Mouse (Mus musculus) kidney, postnatal 36 days (tissue): ENCODE data around the gene Pak2.
"Not testable (repeated sequence)": the region's sequence is repeated elsewhere in the genome, so short reads cannot be mapped to it uniquely, and the experiment has no call there.

ENCODE experiments used
- DNase-seq, 2 experiments: peaks; one replicate each; pipeline ENCODE4 v3.0.0; 2021 to 2022; ENCODE audit warnings: mixed read lengths in 2 of 2

Pak2 gene

DNA sequence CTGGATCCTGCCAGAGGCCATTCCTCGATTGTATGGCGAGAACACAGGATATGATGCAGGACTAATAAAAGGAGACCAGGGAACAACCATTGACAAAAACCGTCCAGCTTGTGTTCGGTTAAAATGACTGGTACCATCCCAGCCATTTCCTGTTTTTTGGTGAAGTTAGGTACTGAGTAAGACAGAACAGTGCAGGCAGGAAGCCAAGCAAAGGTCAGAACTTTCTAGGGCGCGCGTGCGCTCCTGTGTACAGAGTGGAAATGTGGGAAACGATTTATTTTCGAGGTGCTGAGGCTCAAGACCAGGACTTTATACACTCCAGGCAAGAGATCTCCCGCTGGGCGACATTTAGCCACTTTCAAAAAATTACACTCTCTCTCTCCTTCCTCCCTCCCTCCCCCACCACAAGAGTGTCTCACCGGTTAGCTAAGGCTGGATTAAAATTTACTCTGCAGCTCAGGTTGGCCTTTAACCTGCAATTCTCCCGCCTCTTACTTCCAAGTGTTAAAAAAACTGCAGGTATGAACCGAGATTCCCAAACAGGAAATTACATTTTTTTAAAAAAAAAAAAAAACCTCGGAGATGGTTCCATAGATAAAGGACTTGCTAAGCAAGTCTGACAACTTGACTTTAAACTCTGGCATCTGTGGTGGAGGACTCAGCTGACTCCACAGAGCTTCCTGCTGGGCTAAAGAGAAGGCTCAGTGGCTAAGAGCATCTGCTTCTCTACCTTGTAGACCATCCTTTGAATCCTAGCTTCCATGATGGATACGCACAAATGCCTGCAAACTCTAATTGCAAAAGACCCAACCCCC is 8.7 kb upstream of the Pak2 start:
- peak; percentile 87 to 88 for DNase-seq

- peak in 1 of 2 experiments; percentile 42 for DNase-seq
Measured at GRCm38 (mm10) chr16:32078408-32078990, 643 bp downstream of the Pak2 start.

GRCm38 (mm10) chr16:32077648-32078407 is 1.3 kb downstream of the Pak2 start:
- peak in 1 of 2 experiments; percentile 13 for DNase-seq

- no peak for DNase-seq
Measured at GRCm38 (mm10) chr16:32076406-32076805, 2.7 kb downstream of the Pak2 start.

- DNase-seq: no peak
Measured at GRCm38 (mm10) chr16:32075762-32076161, 3.4 kb downstream of the Pak2 start.

GRCm38 (mm10) chr16:32070070-32070469 is 9.1 kb downstream of the Pak2 start:
- not testable (repeated sequence) for DNase-seq

DNA sequence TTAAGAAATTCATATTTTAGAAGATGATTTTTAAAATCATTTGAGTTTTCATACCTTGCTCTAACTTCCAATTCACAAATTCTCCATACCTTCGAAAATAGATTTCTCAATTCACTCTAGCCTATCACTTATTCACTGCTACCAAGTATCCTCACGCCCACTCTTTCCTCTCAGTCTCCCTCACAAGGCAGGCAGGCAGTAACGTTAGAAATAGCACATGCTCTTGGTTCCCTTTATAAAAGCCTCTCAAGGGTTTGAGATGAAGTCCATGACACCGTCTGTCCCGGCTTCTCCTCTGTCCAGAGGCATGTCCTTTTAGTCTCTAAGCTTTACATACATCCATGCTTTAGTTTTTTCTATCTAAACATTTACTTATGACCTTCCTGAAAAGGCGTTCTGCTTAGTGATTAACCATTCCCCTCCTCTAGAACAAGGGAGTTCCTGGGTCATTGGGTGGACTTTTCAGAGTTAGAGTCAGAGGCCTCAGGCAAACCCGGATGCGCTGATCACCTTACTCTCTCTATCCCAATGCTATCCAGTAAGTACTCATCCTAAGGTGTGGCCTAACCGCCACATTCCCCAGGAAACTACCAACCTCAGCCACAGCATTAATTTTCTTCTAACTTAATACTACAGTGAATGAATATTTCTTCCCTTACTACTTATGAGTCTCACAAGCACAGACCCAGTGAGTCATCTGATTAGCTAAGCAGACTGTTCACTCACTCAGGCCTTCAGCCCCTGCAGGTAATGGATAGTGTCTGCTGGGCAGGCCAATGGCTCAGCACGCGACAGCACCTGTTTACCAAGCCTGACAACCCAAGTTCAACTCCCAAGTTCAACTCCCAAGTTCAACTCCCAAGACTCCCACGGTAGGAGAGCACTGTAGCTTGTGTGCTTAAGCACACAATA is 10.5 kb downstream of the Pak2 start:
- peak; percentile 22 to 30 for DNase-seq

DNA sequence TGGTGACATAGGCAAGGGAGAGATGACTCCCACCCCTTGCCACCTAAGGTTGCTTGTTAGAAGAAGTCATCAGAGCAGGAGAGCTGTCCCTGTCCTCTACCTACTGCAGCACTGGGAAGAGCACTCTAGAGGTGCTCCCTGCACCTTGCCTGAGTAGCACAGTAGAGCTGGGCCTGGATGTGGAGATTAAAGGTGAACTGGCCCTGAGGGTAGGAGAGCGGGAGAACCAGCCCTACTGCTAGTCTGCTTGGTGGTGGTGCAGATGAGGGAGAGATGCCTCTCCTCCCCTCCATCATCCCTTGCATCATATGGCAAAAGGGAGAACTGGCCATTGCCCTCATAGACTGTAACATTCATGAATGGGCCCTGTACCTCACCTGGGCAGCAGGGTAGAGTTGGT is 12.2 kb downstream of the Pak2 start:
- no peak for DNase-seq

- no peak for DNase-seq
Measured at GRCm38 (mm10) chr16:32063900-32064299, 15.2 kb downstream of the Pak2 start.

GRCm38 (mm10) chr16:32062226-32062625 is 16.9 kb downstream of the Pak2 start:
- no peak for DNase-seq

DNA sequence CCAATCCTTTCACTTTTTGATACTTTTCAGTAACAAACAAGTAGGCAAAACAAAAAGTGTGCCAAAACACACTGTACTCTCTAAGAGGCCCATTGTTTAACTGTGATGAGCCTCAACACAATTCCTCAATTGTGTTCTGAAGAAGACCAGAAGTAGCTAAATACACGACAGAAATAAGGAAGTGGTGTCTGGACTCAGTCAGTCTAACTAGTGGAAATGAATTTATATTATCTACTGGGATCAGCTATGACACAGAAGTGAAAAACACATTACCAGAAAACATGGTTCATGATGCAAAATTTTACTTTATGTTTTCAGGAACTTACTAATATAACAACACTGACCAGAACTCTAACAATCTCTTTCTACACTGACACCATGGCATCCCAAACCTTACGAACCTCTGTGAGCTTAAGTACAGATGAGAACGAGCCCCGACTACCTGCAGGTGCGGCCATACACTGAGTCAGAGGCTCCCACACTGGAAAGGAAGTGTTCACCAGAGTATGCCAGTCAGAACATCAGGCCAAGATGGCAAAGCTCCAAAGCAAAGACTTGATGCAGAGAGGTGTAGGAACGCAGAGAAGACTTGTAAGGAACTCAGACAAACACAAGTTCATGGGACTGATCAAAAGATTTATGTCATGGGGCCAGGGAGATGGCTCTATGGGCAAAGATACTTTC is 19.2 kb downstream of the Pak2 start:
- DNase-seq: no peak

DNA sequence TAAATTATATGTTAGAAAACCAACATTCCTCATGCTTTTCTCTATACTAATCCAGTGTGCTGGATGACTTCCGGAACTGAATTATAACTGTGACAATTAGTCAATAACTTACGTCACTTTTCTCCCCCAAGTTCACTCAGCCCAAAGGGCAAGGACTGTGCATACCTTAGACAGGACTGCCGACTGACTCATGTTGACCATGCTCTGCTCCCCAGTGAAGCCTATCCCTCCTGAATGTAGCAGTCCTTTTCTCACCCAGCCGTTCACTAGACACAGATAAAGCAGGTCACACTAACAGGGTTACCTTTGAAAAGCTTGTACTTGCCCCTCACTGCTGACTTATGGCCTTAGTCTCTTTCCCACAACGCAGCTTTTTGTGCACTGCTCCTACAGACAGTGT is 20.3 kb downstream of the Pak2 start:
- no peak for DNase-seq

GRCm38 (mm10) chr16:32042367-32042766 is 36.8 kb downstream of the Pak2 start:
- no peak for DNase-seq

- DNase-seq: no peak
Measured at GRCm38 (mm10) chr16:32019678-32020077, 59.5 kb downstream of the Pak2 start.

DNA sequence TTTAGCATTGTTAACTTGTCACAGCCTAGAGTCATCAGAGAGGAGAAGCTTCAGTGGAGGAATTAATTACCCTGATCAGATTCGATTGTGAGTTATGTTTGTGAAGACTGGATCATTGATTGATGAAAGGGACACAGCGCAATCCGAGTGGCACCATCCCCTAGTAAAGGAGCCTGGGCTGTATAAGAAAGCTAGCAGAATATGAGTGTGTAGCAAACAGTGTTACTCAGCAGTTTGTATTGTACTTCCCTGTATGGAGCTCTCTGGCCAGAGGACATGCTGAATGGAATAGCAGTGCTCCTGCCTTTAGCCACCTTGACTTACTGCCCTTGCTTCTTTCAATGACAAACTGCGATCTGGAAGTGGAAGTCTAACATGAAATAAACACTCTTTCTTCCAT is 68.8 kb downstream of the Pak2 start:
- DNase-seq: no peak

GRCm38 (mm10) chr16:32009913-32010312 is 69.2 kb downstream of the Pak2 start:
- peak; percentile 39 to 44 for DNase-seq

DNA sequence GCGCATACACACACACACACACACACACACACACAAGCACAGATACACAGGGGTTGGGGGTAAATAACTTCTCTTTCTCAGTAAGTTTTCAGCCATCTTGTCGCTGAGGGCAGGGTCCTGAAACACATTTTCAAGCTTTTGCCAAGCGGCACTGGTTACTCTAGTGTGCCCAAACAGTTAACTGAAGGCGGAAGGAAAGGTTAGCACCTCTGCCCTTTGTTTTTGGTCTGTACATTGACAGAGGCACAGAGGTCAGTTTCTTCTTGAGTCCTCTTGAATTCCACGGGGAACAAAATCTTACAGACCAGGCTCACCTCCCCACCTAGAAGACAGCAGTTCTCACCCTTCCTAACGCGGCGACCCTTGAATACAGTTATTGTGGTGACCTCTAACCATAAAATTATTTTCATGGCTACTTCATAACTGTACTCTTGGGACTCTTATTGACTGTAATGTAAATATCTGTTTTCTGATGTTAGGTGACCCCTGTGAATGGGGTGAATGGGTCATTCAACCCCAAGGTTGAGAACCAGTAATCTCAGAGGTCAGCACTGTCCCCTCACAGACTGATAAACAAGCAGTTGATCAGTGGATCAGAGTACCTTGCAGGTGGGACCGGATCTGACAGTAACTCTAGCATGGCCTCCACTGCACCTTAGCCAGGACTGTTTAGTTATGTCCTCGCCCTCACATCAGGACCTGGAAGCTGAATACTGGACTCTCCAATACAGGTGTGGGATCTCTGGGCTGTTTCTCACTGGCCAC is 70.4 kb downstream of the Pak2 start:
- DNase-seq: no peak

DNA sequence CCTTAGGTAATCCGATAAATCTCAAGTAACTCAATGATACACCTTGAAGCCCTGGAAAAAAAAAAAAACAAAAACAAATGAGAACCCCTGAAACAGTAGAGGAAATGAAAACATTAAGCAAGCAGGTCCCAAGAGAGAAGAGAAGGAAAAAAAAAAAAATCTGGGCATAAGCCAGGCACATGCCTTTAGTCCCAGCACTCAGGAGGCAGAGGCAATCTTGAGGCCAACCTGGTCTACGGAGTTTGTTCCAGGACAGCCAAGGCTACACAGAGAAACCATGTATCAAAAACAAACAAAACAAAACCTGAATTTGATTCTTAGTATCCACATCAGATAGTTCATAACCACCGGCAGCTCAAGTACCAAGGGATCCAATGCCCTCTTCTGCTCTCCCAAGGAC is 74.4 kb downstream of the Pak2 start:
- DNase-seq: no peak

DNA sequence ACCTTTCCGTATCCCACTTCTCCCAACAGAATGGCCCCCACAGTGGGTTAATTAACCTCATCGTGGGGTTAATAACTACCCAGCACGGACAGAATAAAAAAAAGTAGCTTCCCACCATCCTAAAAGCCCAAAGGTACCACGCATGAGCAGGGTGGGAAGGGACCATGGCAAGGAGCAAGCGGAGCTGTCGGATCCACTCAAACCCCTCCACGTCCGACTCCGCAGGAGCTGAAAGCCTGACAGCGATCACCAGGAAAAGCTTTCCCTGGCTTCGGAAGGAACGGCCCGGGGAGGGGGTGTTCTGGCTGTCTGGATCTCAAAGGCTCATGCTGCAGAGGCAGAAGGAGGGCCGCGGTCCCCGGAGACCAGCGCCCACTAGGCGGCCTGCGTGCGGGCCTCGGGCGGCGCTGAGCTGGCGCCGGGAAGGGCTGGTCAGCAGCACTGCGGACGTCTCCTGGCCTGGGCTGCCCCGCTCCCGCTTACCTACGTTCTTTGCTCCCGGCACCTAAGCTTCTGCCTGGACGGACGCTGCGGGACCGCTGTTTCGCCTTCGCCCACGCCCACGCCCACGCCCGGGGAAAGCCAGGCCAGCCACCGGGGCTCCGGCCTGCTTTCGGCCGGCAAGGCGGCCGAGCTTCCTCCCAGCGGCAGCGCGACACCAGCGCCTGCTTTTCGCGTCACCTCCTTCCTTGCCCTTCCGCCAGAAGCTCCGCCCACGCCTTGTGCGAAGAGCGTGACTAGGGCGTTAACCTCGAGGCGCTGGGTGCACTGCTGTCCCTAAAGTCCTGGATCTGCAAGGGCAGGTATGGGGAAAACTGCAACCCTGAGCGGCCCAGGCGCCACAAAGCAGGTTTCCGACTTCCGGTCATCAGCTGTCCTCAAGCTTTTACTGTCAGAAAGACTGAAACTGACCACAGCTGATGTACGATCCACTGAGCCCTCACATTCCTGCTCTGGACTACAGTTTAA is 76.3 kb downstream of the Pak2 start, which contains the start of gene Senp5:
Senp5 (minus strand) TSS at position 779 of the 969 bp plus-strand sequence.
- DNase-seq: peak; percentile 96

- DNase-seq: peak; percentile 9 to 55
Measured at GRCm38 (mm10) chr16:31996371-31996770, 82.8 kb downstream of the Pak2 start.
